8 mouse cellular contexts compared by ENCODE assay signal in genomic region chr8:105171116-105172002, GRCm38 (mm10). TPM values are rescaled to one million over a fixed set of nuclear protein-coding genes. Genes with fewer than 3 reads are reported as not detected.
A peak's percentile ranks its signal among the peaks of the same experiment; 100 is the strongest.
DNase-seq lines count a peak whose midpoint lies in the region; ATAC-seq and TF ChIP-seq lines count a peak whose summit lies in the region.

No protein-coding gene starts in this region.

- no peak for TF ChIP-seq CTCF in stomach, postnatal 0 days (IDR thresholded peaks at IDR 0.05; ENCODE audit: low read depth)

- no peaks in the 10 kb centered on the region for H3K36me3 ChIP-seq in embryonic facial prominence, embryonic 15.5 days
- H3K36me3 ChIP-seq in heart, embryonic 13.5 days, result peaks cover 14% of the 10 kb centered on the region
- no peaks in the 10 kb centered on the region for H3K36me3 ChIP-seq in liver, embryonic 16.5 days (ENCODE audit: control insufficient read depth, insufficient read depth)
- H3K36me3 ChIP-seq in neural tube, embryonic 13.5 days, result no peaks in the 10 kb centered on the region
- H3K36me3 ChIP-seq in stomach, postnatal 0 days (ENCODE audit: control insufficient read depth, insufficient read depth, low read length), result no peaks in the 10 kb centered on the region

- peaks cover 12% of the 10 kb centered on the region for H3K4me1 ChIP-seq in embryonic facial prominence, embryonic 15.5 days
- H3K4me1 ChIP-seq in heart, embryonic 13.5 days, result peaks cover 24% of the 10 kb centered on the region
- no peaks in the 10 kb centered on the region for H3K4me1 ChIP-seq in liver, embryonic 16.5 days (ENCODE audit: control insufficient read depth, low read depth, low read length)
- peaks cover 25% of the 10 kb centered on the region for H3K4me1 ChIP-seq in neural tube, embryonic 13.5 days (replicated peaks)
- no peaks in the 10 kb centered on the region for H3K4me1 ChIP-seq in stomach, postnatal 0 days (replicated peaks; ENCODE audit: control insufficient read depth, insufficient read depth)

- no peak for TF ChIP-seq EP300 in stomach, postnatal 0 days (optimal IDR thresholded peaks at IDR 0.05)

- WGBS in embryonic facial prominence, embryonic 15.5 days, result under 1% methylated on average over 67 of the region's 92 CpGs
- WGBS in heart, embryonic 13.5 days, result under 1% methylated on average over 92 of the region's 92 CpGs
- under 1% methylated on average over 84 of the region's 92 CpGs for WGBS in liver, embryonic 16.5 days (ENCODE audit: insufficient replicate concordance)
- under 1% methylated on average over 84 of the region's 92 CpGs for WGBS in neural tube, embryonic 13.5 days
- under 1% methylated on average over 91 of the region's 92 CpGs for WGBS in stomach, postnatal 0 days

- H3K4me2 ChIP-seq in embryonic facial prominence, embryonic 15.5 days (replicated peaks), result peak overlapping the region; percentile 61
- peak overlapping the region; percentile 78 for H3K4me2 ChIP-seq in heart, embryonic 13.5 days
- H3K4me2 ChIP-seq in liver, embryonic 16.5 days (ENCODE audit: low read depth, low read length), result peak overlapping the region; percentile 71
- peak overlapping the region; percentile 77 for H3K4me2 ChIP-seq in neural tube, embryonic 13.5 days
- peak overlapping the region; percentile 79 for H3K4me2 ChIP-seq in stomach, postnatal 0 days (replicated peaks; ENCODE audit: low read depth)

- no peaks in the 10 kb centered on the region for H3K9me3 ChIP-seq in embryonic facial prominence, embryonic 15.5 days (replicated peaks)
- H3K9me3 ChIP-seq in heart, embryonic 13.5 days, result no peaks in the 10 kb centered on the region
- no peaks in the 10 kb centered on the region for H3K9me3 ChIP-seq in liver, embryonic 16.5 days (replicated peaks; ENCODE audit: control insufficient read depth, low read length)
- H3K9me3 ChIP-seq in neural tube, embryonic 13.5 days, result no peaks in the 10 kb centered on the region
- H3K9me3 ChIP-seq in stomach, postnatal 0 days (ENCODE audit: control insufficient read depth, low read length), result no peaks in the 10 kb centered on the region

- peak overlapping the region; percentile 92 for H3K4me3 ChIP-seq in embryonic facial prominence, embryonic 15.5 days (replicated peaks)
- H3K4me3 ChIP-seq in heart, embryonic 13.5 days, result peak overlapping the region; percentile 93
- peak overlapping the region; percentile 70 for H3K4me3 ChIP-seq in liver, embryonic 16.5 days (ENCODE audit: low read depth, low read length)
- peak overlapping the region; percentile 93 for H3K4me3 ChIP-seq in neural tube, embryonic 13.5 days
- peak overlapping the region; percentile 95 for H3K4me3 ChIP-seq in stomach, postnatal 0 days (ENCODE audit: low read depth, low read length)

- H3K9ac ChIP-seq in embryonic facial prominence, embryonic 15.5 days, result peak overlapping the region; percentile 97
- peak overlapping the region; percentile 99 for H3K9ac ChIP-seq in heart, embryonic 13.5 days
- H3K9ac ChIP-seq in liver, embryonic 16.5 days (ENCODE audit: low read depth, low read length), result peak overlapping the region; percentile 70
- peak overlapping the region; percentile 87 for H3K9ac ChIP-seq in neural tube, embryonic 13.5 days
- H3K9ac ChIP-seq in stomach, postnatal 0 days (ENCODE audit: low read length), result peak overlapping the region; percentile 95

- peak overlapping the region; percentile 99 for H3K27ac ChIP-seq in embryonic facial prominence, embryonic 15.5 days (replicated peaks)
- peak overlapping the region; percentile 99 for H3K27ac ChIP-seq in heart, embryonic 13.5 days (replicated peaks)
- peak overlapping the region; percentile 79 for H3K27ac ChIP-seq in liver, embryonic 16.5 days (ENCODE audit: low read length)
- peak overlapping the region; percentile 95 for H3K27ac ChIP-seq in neural tube, embryonic 13.5 days (replicated peaks)
- peak overlapping the region; percentile 99 for H3K27ac ChIP-seq in stomach, postnatal 0 days (replicated peaks)

- peak; percentile 27 for ATAC-seq in embryonic facial prominence, embryonic 15.5 days (ENCODE audit: insufficient number of reproducible peaks, low FRiP score, low TSS enrichment, low read depth)
- peak; percentile 22; the same call in 1 of the 2 replicates for ATAC-seq in heart, embryonic 13.5 days (ENCODE audit: extremely low read depth, insufficient number of reproducible peaks, low FRiP score, low TSS enrichment)
- ATAC-seq in liver, embryonic 16.5 days (ENCODE audit: low read depth), result peak; percentile 11; the same call in 1 of the 2 replicates
- peak; percentile 29 for ATAC-seq in neural tube, embryonic 13.5 days (ENCODE audit: low read depth)
- peak; percentile 64 for ATAC-seq in stomach, postnatal 0 days (ENCODE audit: low FRiP score, low TSS enrichment)

- H3K27me3 ChIP-seq in embryonic facial prominence, embryonic 15.5 days, result no peaks in the 10 kb centered on the region
- no peaks in the 10 kb centered on the region for H3K27me3 ChIP-seq in heart, embryonic 13.5 days (replicated peaks)
- peaks cover 34% of the 10 kb centered on the region for H3K27me3 ChIP-seq in liver, embryonic 16.5 days (ENCODE audit: control insufficient read depth, insufficient read depth, low read depth, low read length)
- no peaks in the 10 kb centered on the region for H3K27me3 ChIP-seq in neural tube, embryonic 13.5 days
- no peaks in the 10 kb centered on the region for H3K27me3 ChIP-seq in stomach, postnatal 0 days (ENCODE audit: control insufficient read depth, insufficient read depth, low read length)

- peak; percentile 67 for DNase-seq in 416B (ENCODE audit: low read depth)
- peak; percentile 42 for DNase-seq in adrenal gland, adult 8-10 months
- peak; percentile 82 for DNase-seq in kidney, postnatal 10 days
- DNase-seq in stomach, postnatal 0 days (ENCODE audit: low spot score), result peak; percentile 77

RNA-seq across cellular contexts. Expression of gene Cbfb, which starts 0.9 kb away (rescaled TPM):
- 100 to 1,000 TPM in 2 of 4 experiments, 10 to 100 TPM in 2; 71.5 to 127 (median 93.2) TPM for total RNA-seq in adrenal gland, adult 8-10 months (2022)
- 79.1 and 81.6 TPM in 2 replicates for polyA plus RNA-seq in embryonic facial prominence, embryonic 15.5 days (2015; fragmentation: Nextera tagmentation; extraction: Ambion mirVana)
- polyA plus RNA-seq in heart, embryonic 13.5 days (2015; fragmentation: Nextera tagmentation; extraction: Ambion mirVana), result 39.4 and 43.0 TPM in 2 replicates
- 6.6 and 7.5 TPM in 2 replicates for polyA plus RNA-seq in liver, embryonic 16.5 days (2015; fragmentation: Nextera tagmentation; extraction: Ambion mirVana)
- polyA plus RNA-seq in neural tube, embryonic 13.5 days (2015; fragmentation: Nextera tagmentation; extraction: Ambion mirVana), result 59.1 and 66.6 TPM in 2 replicates
- polyA plus RNA-seq in stomach, postnatal 0 days (2015; fragmentation: Nextera tagmentation; extraction: Ambion mirVana), result 31.4 and 33.5 TPM in 2 replicates

RNA-seq across cellular contexts. Expression of gene Ces4a, which starts 39.8 kb away (rescaled TPM):
- total RNA-seq in adrenal gland, adult 8-10 months (2022), result under 1 TPM in 2 of 4 experiments, not detected in 2; 0.16 to 0.24 TPM
- polyA plus RNA-seq in embryonic facial prominence, embryonic 15.5 days (2015; fragmentation: Nextera tagmentation; extraction: Ambion mirVana), result not detected in 2 replicates
- polyA plus RNA-seq in heart, embryonic 13.5 days (2015; fragmentation: Nextera tagmentation; extraction: Ambion mirVana), result not detected in 2 replicates
- polyA plus RNA-seq in liver, embryonic 16.5 days (2015; fragmentation: Nextera tagmentation; extraction: Ambion mirVana), result not detected in 2 replicates
- not detected in 2 replicates for polyA plus RNA-seq in neural tube, embryonic 13.5 days (2015; fragmentation: Nextera tagmentation; extraction: Ambion mirVana)
- polyA plus RNA-seq in stomach, postnatal 0 days (2015; fragmentation: Nextera tagmentation; extraction: Ambion mirVana), result not detected in 2 replicates

RNA-seq across cellular contexts. Expression of gene D230025D16Rik, which starts 53.6 kb away (rescaled TPM):
- 10 to 100 TPM; 25.0 to 31.8 (median 28.4) TPM for total RNA-seq in adrenal gland, adult 8-10 months (2022)
- polyA plus RNA-seq in embryonic facial prominence, embryonic 15.5 days (2015; fragmentation: Nextera tagmentation; extraction: Ambion mirVana), result 24.9 and 26.1 TPM in 2 replicates
- polyA plus RNA-seq in heart, embryonic 13.5 days (2015; fragmentation: Nextera tagmentation; extraction: Ambion mirVana), result 17.3 and 18.2 TPM in 2 replicates
- 18.7 and 19.7 TPM in 2 replicates for polyA plus RNA-seq in liver, embryonic 16.5 days (2015; fragmentation: Nextera tagmentation; extraction: Ambion mirVana)
- polyA plus RNA-seq in neural tube, embryonic 13.5 days (2015; fragmentation: Nextera tagmentation; extraction: Ambion mirVana), result 27.3 and 27.5 TPM in 2 replicates
- polyA plus RNA-seq in stomach, postnatal 0 days (2015; fragmentation: Nextera tagmentation; extraction: Ambion mirVana), result 19.1 and 21.5 TPM in 2 replicates

Comparison
In these comparisons a context has a peak if more than half of its experiments do, and no peak if none do; other contexts are left out.
1. Peak in every context shown above with its lines: DNase-seq, ATAC-seq, H3K4me3 ChIP-seq and H3K27ac ChIP-seq.
2. ATAC-seq: peak in every context shown above with its lines; median percentile 64 in stomach, postnatal 0 days; 29 in neural tube, embryonic 13.5 days; 27 in embryonic facial prominence, embryonic 15.5 days; 22 in heart, embryonic 13.5 days; 11 in liver, embryonic 16.5 days.